Mouse (Mus musculus) ES-E14 (cell line): ENCODE results near the gene Myadml2.

Source experiments
- CHD2 ChIP-seq: IDR thresholded peaks from 2 replicates; pipeline ENCODE4 v1.6.1; 2014; ENCODE audit warnings: mild to moderate bottlenecking, low read depth, low read length, inconsistent platforms
- HCFC1 ChIP-seq: IDR thresholded peaks from 2 replicates; pipeline ENCODE4 v1.6.1; 2012; ENCODE audit warnings: low read length, inconsistent platforms, borderline replicate concordance; ENCODE audit not compliant: insufficient read depth
- ZC3H11A ChIP-seq: IDR thresholded peaks from 2 replicates; pipeline ENCODE4 v1.6.1; 2012; ENCODE audit warnings: low read depth, mild to moderate bottlenecking, inconsistent platforms, low read length, borderline replicate concordance
- ZNF384 ChIP-seq: IDR thresholded peaks from 2 replicates; pipeline ENCODE4 v1.6.1; 2012; ENCODE audit warnings: low read depth, low read length, inconsistent platforms

GRCm38 (mm10) chr11:120622805-120623204 is 25.2 kb downstream of the Myadml2 start:
- TF ChIP-seq CHD2 = no peak
- no peak for TF ChIP-seq ZNF384
- no peak for TF ChIP-seq HCFC1
- TF ChIP-seq ZC3H11A = no peak
